Mouse (Mus musculus) CH12.LX (cell line): ENCODE results near the gene Mamdc2. TPM values are rescaled to one million over a fixed set of nuclear protein-coding genes. Genes with fewer than 3 reads are reported as not detected.

Source experiments
- DNase-seq: peaks from one replicate; pipeline ENCODE4 v3.0.0-alpha.2; 2013; ENCODE audit errors: extremely low read depth
- H3K27ac ChIP-seq: 2 replicates; pipeline ENCODE4 v1.5.1; 2012; ENCODE audit warnings: low read depth, mild to moderate bottlenecking, control low read depth, moderate library complexity; ENCODE audit not compliant: insufficient read depth
- H3K27me3 ChIP-seq: replicated peaks from 2 replicates; pipeline ENCODE3; 2012; ENCODE audit warnings: inconsistent platforms
- H3K36me3 ChIP-seq, 2 experiments: replicated peaks in 1 of 2; 2 replicates each; pipeline versions ENCODE3 to v1.6.1; 2012; ENCODE audit warnings: inconsistent platforms in 1 of 2, low read length in 1 of 2, mild to moderate bottlenecking in 1 of 2, mixed read lengths in 1 of 2, moderate library complexity in 1 of 2; ENCODE audit not compliant: control insufficient read depth in 1 of 2, insufficient read depth in 1 of 2
- H3K4me1 ChIP-seq, 2 experiments: 2 replicates each; pipeline ENCODE4 v1.6.1; 2012; ENCODE audit warnings: inconsistent platforms in 1 of 2, moderate library complexity in 1 of 2; ENCODE audit not compliant: insufficient read depth in 2 of 2, control insufficient read depth in 1 of 2
- H3K4me2 ChIP-seq: 2 replicates; pipeline ENCODE4 v1.6.1; 2012; ENCODE audit warnings: low read depth, mild to moderate bottlenecking, control low read depth; ENCODE audit not compliant: poor library complexity, insufficient read depth, severe bottlenecking
- H3K4me3 ChIP-seq, 3 experiments: fragments of 150-350 bp in 1 of 3; sonication (generic) in 1 of 3; replicated peaks in 1 of 3; 2 replicates each; pipeline versions ENCODE3 to v1.5.1; 2011 to 2012; ENCODE audit warnings: low read depth in 2 of 3, low read length in 2 of 3, mild to moderate bottlenecking in 2 of 3, moderate library complexity in 2 of 3, control low read depth in 1 of 3, improper control_type of control experiment in 1 of 3, inconsistent platforms in 1 of 3, mixed read lengths in 1 of 3; ENCODE audit not compliant: poor library complexity in 1 of 3
- H3K79me2 ChIP-seq: replicated peaks from 2 replicates; pipeline ENCODE4 v1.6.1; 2012; ENCODE audit warnings: mild to moderate bottlenecking, moderate library complexity; ENCODE audit not compliant: control insufficient read depth, poor library complexity, insufficient read depth, severe bottlenecking; ENCODE audit errors: extremely low read depth
- H3K9ac ChIP-seq: 2 replicates; pipeline ENCODE4 v1.6.1; 2012; ENCODE audit warnings: low read depth, mild to moderate bottlenecking, control low read depth, moderate library complexity; ENCODE audit not compliant: insufficient read depth
- H3K9me3 ChIP-seq: replicated peaks from 2 replicates; pipeline ENCODE3; 2012; ENCODE audit warnings: low read length, inconsistent platforms, mixed read lengths
- BHLHE40 ChIP-seq: IDR thresholded peaks from 2 replicates; pipeline ENCODE4 v1.6.1; 2011; ENCODE audit warnings: mild to moderate bottlenecking, low read depth, low read length, improper control_type of control experiment
- CHD1 ChIP-seq: IDR thresholded peaks from 2 replicates; pipeline ENCODE4 v1.6.1; 2012; ENCODE audit warnings: low read depth, low read length, improper control_type of control experiment, inconsistent platforms
- CHD2 ChIP-seq: IDR thresholded peaks from 2 replicates; pipeline ENCODE4 v1.6.1; 2011; ENCODE audit warnings: low read length, improper control_type of control experiment
- CTCF ChIP-seq, 2 experiments: IDR thresholded peaks in 1 of 2; conservative IDR thresholded peaks in 1 of 2; 2 replicates each; pipeline ENCODE4 v1.5.1; 2011 to 2012; ENCODE audit warnings: low read depth in 2 of 2, low read length in 2 of 2, improper control_type of control experiment in 1 of 2, inconsistent platforms in 1 of 2, mild to moderate bottlenecking in 1 of 2, moderate library complexity in 1 of 2
- E2F4 ChIP-seq: IDR thresholded peaks from 2 replicates; pipeline ENCODE4 v1.6.1; 2011; ENCODE audit warnings: low read depth, low read length, improper control_type of control experiment; ENCODE audit not compliant: insufficient replicate concordance
- ELF1 ChIP-seq: IDR thresholded peaks from 2 replicates; pipeline ENCODE4 v1.6.1; 2014; ENCODE audit warnings: low read depth, mild to moderate bottlenecking, inconsistent platforms, low read length, improper control_type of control experiment
- EP300 ChIP-seq: IDR thresholded peaks from 2 replicates; pipeline ENCODE4 v1.6.1; 2011; ENCODE audit warnings: low read length, improper control_type of control experiment
- ETS1 ChIP-seq: conservative IDR thresholded peaks from 2 replicates; pipeline ENCODE4 v1.6.1; 2012; ENCODE audit warnings: low read depth, mild to moderate bottlenecking, inconsistent platforms, low read length, improper control_type of control experiment, moderate library complexity
- GABPA ChIP-seq: IDR thresholded peaks from 2 replicates; pipeline ENCODE4 v1.6.1; 2012; ENCODE audit warnings: low read depth, low read length, improper control_type of control experiment, inconsistent platforms; ENCODE audit not compliant: insufficient replicate concordance
- HCFC1 ChIP-seq: IDR thresholded peaks from 2 replicates; pipeline ENCODE4 v1.6.1; 2012; ENCODE audit warnings: low read depth, mild to moderate bottlenecking, inconsistent platforms, low read length, improper control_type of control experiment
- JUN ChIP-seq: IDR thresholded peaks from 2 replicates; pipeline ENCODE4 v1.6.1; 2011; ENCODE audit warnings: low read depth, mild to moderate bottlenecking, low read length, improper control_type of control experiment, moderate library complexity; ENCODE audit not compliant: insufficient read depth
- JUND ChIP-seq: conservative IDR thresholded peaks from 2 replicates; pipeline ENCODE4 v1.6.1; 2011; ENCODE audit warnings: low read depth, low read length, improper control_type of control experiment
- MAFK ChIP-seq: IDR thresholded peaks from 2 replicates; pipeline ENCODE4 v1.6.1; 2011; ENCODE audit warnings: low read length, improper control_type of control experiment; ENCODE audit not compliant: insufficient replicate concordance
- MAX ChIP-seq: IDR thresholded peaks from 2 replicates; pipeline ENCODE4 v1.6.1; 2011; ENCODE audit warnings: low read length, improper control_type of control experiment
- MAZ ChIP-seq: IDR thresholded peaks from 2 replicates; pipeline ENCODE4 v1.6.1; 2012; ENCODE audit warnings: low read depth, mild to moderate bottlenecking, inconsistent platforms, low read length, improper control_type of control experiment, moderate library complexity
- MYC ChIP-seq: IDR thresholded peaks from 2 replicates; pipeline ENCODE4 v1.6.1; 2011; ENCODE audit warnings: low read depth, mild to moderate bottlenecking, improper control_type of control experiment, low read length
- NELFE ChIP-seq: IDR thresholded peaks from 2 replicates; pipeline ENCODE4 v1.6.1; 2011; ENCODE audit warnings: low read depth, low read length, improper control_type of control experiment
- NRF1 ChIP-seq: IDR thresholded peaks from 2 replicates; pipeline ENCODE4 v1.6.1; 2014; ENCODE audit warnings: low read depth, mild to moderate bottlenecking, inconsistent platforms, low read length, improper control_type of control experiment, moderate library complexity
- PAX5 ChIP-seq: IDR thresholded peaks from 2 replicates; pipeline ENCODE4 v1.6.1; 2012; ENCODE audit warnings: low read length, inconsistent platforms, mixed read lengths
- POLR2A ChIP-seq: IDR thresholded peaks from 2 replicates; pipeline ENCODE4 v1.6.1; 2011; ENCODE audit warnings: low read depth, mild to moderate bottlenecking, improper control_type of control experiment, low read length
- POLR2AphosphoS2 ChIP-seq: IDR thresholded peaks from 2 replicates; pipeline ENCODE4 v1.6.1; 2011; ENCODE audit warnings: low read depth, low read length, improper control_type of control experiment
- RAD21 ChIP-seq: IDR thresholded peaks from 2 replicates; pipeline ENCODE4 v1.6.1; 2011; ENCODE audit warnings: low read depth, mild to moderate bottlenecking, low read length, improper control_type of control experiment, moderate library complexity
- RCOR1 ChIP-seq: conservative IDR thresholded peaks from 2 replicates; pipeline ENCODE4 v1.6.1; 2012; ENCODE audit warnings: low read depth, mild to moderate bottlenecking, inconsistent platforms, low read length, improper control_type of control experiment
- SIN3A ChIP-seq: IDR thresholded peaks from 2 replicates; pipeline ENCODE4 v1.6.1; 2012; ENCODE audit warnings: low read length, improper control_type of control experiment, inconsistent platforms
- SMC3 ChIP-seq: IDR thresholded peaks from 2 replicates; pipeline ENCODE4 v1.6.1; 2011; ENCODE audit warnings: low read depth, low read length, improper control_type of control experiment
- UBTF ChIP-seq: IDR thresholded peaks from 2 replicates; pipeline ENCODE4 v1.6.1; 2012; ENCODE audit warnings: low read depth, mild to moderate bottlenecking, inconsistent platforms, low read length, improper control_type of control experiment, moderate library complexity
- USF1 ChIP-seq: IDR thresholded peaks from 2 replicates; pipeline ENCODE4 v1.6.1; 2014; ENCODE audit warnings: low read depth, mild to moderate bottlenecking, inconsistent platforms, low read length, improper control_type of control experiment
- ZC3H11A ChIP-seq: IDR thresholded peaks from 2 replicates; pipeline ENCODE4 v1.6.1; 2012; ENCODE audit warnings: low read depth, mild to moderate bottlenecking, inconsistent platforms, low read length, improper control_type of control experiment
- ZKSCAN1 ChIP-seq: IDR thresholded peaks from 2 replicates; pipeline ENCODE4 v1.6.1; 2012; ENCODE audit warnings: low read depth, inconsistent platforms, low read length, improper control_type of control experiment, borderline replicate concordance
- ZMIZ1 ChIP-seq: IDR thresholded peaks from 2 replicates; pipeline ENCODE4 v1.6.1; 2012; ENCODE audit warnings: low read depth, mild to moderate bottlenecking, inconsistent platforms, low read length, improper control_type of control experiment
- ZNF384 ChIP-seq: IDR thresholded peaks from 2 replicates; pipeline ENCODE4 v1.6.1; 2012; ENCODE audit warnings: low read depth, low read length, improper control_type of control experiment, inconsistent platforms
- dilution Hi-C: fragments of 300-500 bp; cut with MboI; formaldehyde crosslinking; loops from 2 replicates; pipeline ENCODE4 v1.14.3; 2020; ENCODE audit warnings: low sequenced_read_pairs; ENCODE audit not compliant: extremely low pct_unique_long_range_greater_than_20kb, extremely low pct_ligation_motif_present
- in situ Hi-C: fragments of 300-500 bp; cut with MboI; formaldehyde crosslinking; loops from 3 replicates; pipeline ENCODE4 v1.14.3; 2019; ENCODE audit warnings: low sequenced_read_pairs, low pct_ligation_motif_present, low pct_unique_long_range_greater_than_20kb, mixed read lengths
- polyA plus RNA-seq: library from polyadenylated mRNA; unstranded; fragments of >175 nt; gene quantifications from 2 replicates; pipeline ENCODE4 v1.2.1, GENCODE M21; 2012; ENCODE audit warnings: low read depth; ENCODE audit not compliant: insufficient read length
- total RNA-seq, 2 experiments: library from RNA; depleted of rRNA; stranded (reverse); fragments of 300-350 nt in 1 of 2; fragments of >200 nt in 1 of 2; gene quantifications; 2 replicates each; pipeline ENCODE4 v1.2.3; 2012 to 2014

Mamdc2 gene
- total and polyA plus RNA-seq, 3 experiments = 0.08 to 0.67 (median 0.17) TPM

DNA sequence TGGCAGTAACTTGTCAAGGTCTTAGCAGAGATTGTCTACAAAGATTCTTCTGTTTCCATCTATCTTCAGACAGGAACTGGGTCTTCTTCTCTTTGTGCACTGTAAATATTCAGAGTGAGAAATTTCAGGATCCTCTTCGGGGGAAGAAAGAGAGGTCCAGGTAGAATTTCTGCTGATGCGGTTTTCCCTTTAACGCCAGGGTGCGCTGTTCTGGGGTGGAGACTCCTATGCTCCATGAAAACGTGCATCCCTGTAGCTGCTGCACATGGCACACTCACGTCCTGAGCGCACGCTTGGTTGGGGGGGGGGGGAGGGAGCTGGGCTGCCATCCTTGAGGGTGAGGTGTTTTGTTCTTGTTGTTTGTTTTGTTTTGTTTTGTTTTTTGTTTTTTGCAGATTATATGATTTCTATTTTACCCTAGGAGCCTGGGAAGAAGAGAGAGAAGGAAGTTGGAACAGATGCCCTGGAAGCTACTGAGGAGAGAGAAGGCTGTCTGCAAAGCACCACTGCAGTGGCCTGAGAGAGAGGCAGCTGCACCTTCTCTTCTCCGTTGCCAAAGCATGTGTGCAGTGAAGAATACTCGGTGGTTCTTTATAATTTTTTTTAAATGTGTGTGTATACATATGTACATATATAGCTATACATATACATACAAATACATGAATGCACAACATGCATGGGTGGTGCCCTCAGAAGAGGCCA, 30.8 kb upstream of the Mamdc2 start:
- Histone ChIP-seq H3K4me2 (no peak overlapping the region), H3K9me3 (no peaks in the 10 kb centered on the region), H3K27ac (no peak overlapping the region), H3K4me3 (no peak overlapping the region), H3K27me3 (no peaks in the 10 kb centered on the region), H3K4me1 (peaks cover 2 to 35% of the 10 kb centered on the region in 2 experiments; a peak in 3 of 4 replicates), H3K79me2 (no peaks in the 10 kb centered on the region), H3K9ac (no peak overlapping the region), H3K36me3 (no peaks in the 10 kb centered on the region)
- dilution Hi-C loops = no loop called here
- DNase-seq = peak; percentile 29
- TF ChIP-seq ZNF384 (no peak), EP300 (no peak), JUN (no peak), ELF1 (no peak), MAX (0 out of 2 replicates have a peak, but pooled peaks have one; percentile 22), ZKSCAN1 (no peak), BHLHE40 (peak; percentile 63; the same call in 1 of the 2 replicates), POLR2A (no peak), E2F4 (no peak), HCFC1 (no peak), SMC3 (peak; percentile 31), ZMIZ1 (no peak), RAD21 (no peak; the same call in 1 of the 2 replicates), ZC3H11A (no peak), NRF1 (no peak), CHD2 (no peak), POLR2AphosphoS2 (no peak), MAFK (peak; percentile 68; the same call in 1 of the 2 replicates), PAX5 (no peak), CTCF (conservative IDR thresholded peaks at IDR 0.05 in 1 of 2, IDR thresholded peaks at IDR 0.05 in 1 of 2; ENCODE audit: low read depth in 2 of 2, low read length in 2 of 2) (peak in 1 of 2 experiments; percentile 61; a peak in 3 of 4 replicates), SIN3A (no peak), NELFE (no peak), UBTF (no peak), RCOR1 (no peak), MYC (peak; percentile 72; the same call in 1 of the 2 replicates), ETS1 (no peak), MAZ (no peak), GABPA (no peak), JUND (no peak), USF1 (no peak), CHD1 (no peak)
- in situ Hi-C loops = no loop called here
